Mouse (Mus musculus) kidney, adult 11 months (tissue): ENCODE measurements at regions not wholly inside any gene's neighbourhood (a gene's known extent, or its start where the extent isn't known, plus 50 kb on each side); places are given as distances from the start of the nearest gene placed in this dataset.
A peak's percentile ranks its signal among the peaks of the same experiment; 100 is the strongest.
"Not testable (repeated sequence)": the region's sequence is repeated elsewhere in the genome, so short reads cannot be mapped to it uniquely, and the experiment has no call there.

Experiments used
- DNase-seq: peaks from one replicate; pipeline ENCODE4 v3.0.0; 2022

GRCm38 (mm10) chr8:39833251-39833650 lies 841.6 kb upstream of the Adam24 start:
- DNase-seq = no peak

GRCm38 (mm10) chr8:39846854-39847253 lies 828.0 kb upstream of the Adam24 start:
- no peak for DNase-seq

GRCm38 (mm10) chr8:39862544-39862943 lies 812.3 kb upstream of the Adam24 start:
- DNase-seq = no peak

GRCm38 (mm10) chr8:39902251-39902650 lies 772.6 kb upstream of the Adam24 start:
- no peak for DNase-seq

GRCm38 (mm10) chr8:39912926-39913325 lies 762.0 kb upstream of the Adam24 start:
- no peak for DNase-seq

GRCm38 (mm10) chr8:39921336-39921735 lies 753.5 kb upstream of the Adam24 start:
- no peak for DNase-seq

- DNase-seq = no peak
Observed at GRCm38 (mm10) chr8:39923741-39924140, 751.1 kb upstream of the Adam24 start.

- no peak for DNase-seq
Observed at GRCm38 (mm10) chr8:39950178-39950896, 724.5 kb upstream of the Adam24 start.

- DNase-seq = no peak
Observed at GRCm38 (mm10) chr8:39954497-39954896, 720.4 kb upstream of the Adam24 start.

- DNase-seq = no peak
Observed at GRCm38 (mm10) chr8:39954924-39955323, 720.0 kb upstream of the Adam24 start.

- DNase-seq = no peak
Observed at GRCm38 (mm10) chr8:40005207-40005837, 669.6 kb upstream of the Adam24 start.

- no peak for DNase-seq
Observed at GRCm38 (mm10) chr8:40019281-40019943, 655.5 kb upstream of the Adam24 start.

GRCm38 (mm10) chr8:40064145-40064544 lies 610.7 kb upstream of the Adam24 start:
- no peak for DNase-seq

GRCm38 (mm10) chr8:40071131-40071530 lies 603.7 kb upstream of the Adam24 start:
- no peak for DNase-seq

GRCm38 (mm10) chr8:40080976-40081375 lies 593.9 kb upstream of the Adam24 start:
- DNase-seq = not testable (repeated sequence)

- no peak for DNase-seq
Observed at GRCm38 (mm10) chr8:40084129-40084528, 590.7 kb upstream of the Adam24 start.

GRCm38 (mm10) chr8:40089377-40089776 lies 585.5 kb upstream of the Adam24 start:
- DNase-seq = no peak

- no peak for DNase-seq
Observed at GRCm38 (mm10) chr8:40124402-40124801, 550.5 kb upstream of the Adam24 start.

- no peak for DNase-seq
Observed at GRCm38 (mm10) chr8:40127141-40127540, 547.7 kb upstream of the Adam24 start.

GRCm38 (mm10) chr8:40132662-40133257 lies 542.1 kb upstream of the Adam24 start:
- DNase-seq = no peak

- DNase-seq = peak; percentile 9
Observed at GRCm38 (mm10) chr8:40150911-40151797, 523.7 kb upstream of the Adam24 start.

GRCm38 (mm10) chr8:40152451-40152850 lies 522.4 kb upstream of the Adam24 start:
- DNase-seq = no peak
